Mouse (Mus musculus) heart, postnatal 0 days (tissue): Measurements from ENCODE around the gene Phactr2. TPM values are rescaled to one million over a fixed set of nuclear protein-coding genes. Genes with fewer than 3 reads are reported as not detected.
A peak's percentile ranks its signal among the peaks of the same experiment; 100 is the strongest.

ENCODE experiments used
- ATAC-seq: fragments of 200-750 bp; cut with Nextera tagmentation; 2 replicates; pipeline ENCODE4 v1.8.0; 2017; ENCODE audit warnings: low read depth, moderate number of reproducible peaks, moderate library complexity; ENCODE audit not compliant: insufficient read depth
- DNase-seq: peaks from one replicate; pipeline ENCODE4 v3.0.0-alpha.2; 2016; ENCODE audit warnings: low spot score
- H3K27ac ChIP-seq: fragments of 300-500 bp; sonication (generic); 2 replicates; pipeline ENCODE4 v1.5.1; 2014; ENCODE audit warnings: low read depth, mild to moderate bottlenecking
- H3K27me3 ChIP-seq: fragments of 300-500 bp; sonication (generic); 2 replicates; pipeline ENCODE4 v1.6.1; 2014; ENCODE audit warnings: low read length, mixed read lengths; ENCODE audit not compliant: control insufficient read depth, insufficient read depth
- H3K36me3 ChIP-seq: fragments of 300-500 bp; sonication (generic); replicated peaks from 2 replicates; pipeline ENCODE4 v1.6.1; 2014; ENCODE audit warnings: low read length, mixed read lengths; ENCODE audit not compliant: control insufficient read depth, insufficient read depth
- H3K4me1 ChIP-seq: fragments of 300-500 bp; sonication (generic); 2 replicates; pipeline ENCODE4 v1.6.1; 2014; ENCODE audit warnings: antibody characterized with exemption; ENCODE audit not compliant: control insufficient read depth, insufficient read depth
- H3K4me2 ChIP-seq: fragments of 300-500 bp; sonication (generic); 2 replicates; pipeline ENCODE4 v1.6.1; 2014; ENCODE audit warnings: low read depth, mild to moderate bottlenecking, low read length, moderate library complexity
- H3K4me3 ChIP-seq: fragments of 300-500 bp; sonication (generic); 2 replicates; pipeline ENCODE4 v1.5.1; 2014; ENCODE audit warnings: low read depth, low read length
- H3K9ac ChIP-seq: fragments of 300-500 bp; sonication (generic); replicated peaks from 2 replicates; pipeline ENCODE4 v1.6.1; 2014; ENCODE audit warnings: low read depth, low read length, mixed read lengths
- H3K9me3 ChIP-seq: fragments of 300-500 bp; sonication (generic); replicated peaks from 2 replicates; pipeline ENCODE4 v1.6.1; 2016; ENCODE audit warnings: low read length; ENCODE audit not compliant: control insufficient read depth
- CTCF ChIP-seq: IDR thresholded peaks from 2 replicates; pipeline ENCODE4 v1.5.1; 2016; ENCODE audit warnings: antibody characterized with exemption, control low read depth, low read depth
- EP300 ChIP-seq: IDR thresholded peaks from 2 replicates; pipeline ENCODE4 v1.6.1; 2016; ENCODE audit warnings: antibody characterized with exemption, low read depth
- whole genome bisulfite sequencing: fragments of 180-500 bp; shearing (Covaris S2); extraction: QIAGEN DNeasy Blood & Tissue Kit; methylation state at CpG from one replicate; pipeline ENCODE4 v1.1.7; 2014; 5-methylcytosine and 5-hydroxymethylcytosine counted together
- polyA plus RNA-seq: library from polyadenylated mRNA; unstranded; fragments of >200 nt; fragmentation: Nextera tagmentation; extraction: Ambion mirVana; gene quantifications from 2 replicates; pipeline ENCODE4 v1.2.1, GENCODE M21; 2015
- total RNA-seq: library from RNA; depleted of rRNA; stranded (reverse); fragments of >200 nt; gene quantifications from 2 replicates; pipeline ENCODE4 v1.2.3, GENCODE M21; 2014; ENCODE audit warnings: low replicate concordance

Gene Phactr2
- total and polyA plus RNA-seq, 2 experiments from 2014 or later: 39.6 to 51.1 TPM

DNA sequence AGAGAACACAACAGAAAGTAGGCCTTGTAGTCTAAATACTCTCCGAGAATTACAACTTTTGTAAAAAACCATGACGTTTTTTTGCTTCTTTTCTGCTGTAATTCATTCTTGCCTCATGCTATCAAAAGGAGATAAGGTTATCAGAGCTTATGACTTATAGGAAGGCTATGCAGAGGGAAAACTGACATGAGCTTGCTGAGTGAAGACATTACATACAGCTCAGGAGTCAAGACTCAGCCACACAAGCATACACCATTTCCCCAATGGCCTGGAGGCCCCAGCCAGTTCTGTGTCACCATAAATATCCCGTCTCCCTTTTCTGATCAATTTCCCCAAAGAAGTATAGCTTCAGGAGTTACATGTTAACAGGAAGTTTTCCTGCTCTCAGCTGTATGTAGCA lies 252.1 kb downstream of the Phactr2 start:
- H3K9ac ChIP-seq: no peak overlapping the region
- H3K27me3 ChIP-seq: no peaks in the 10 kb centered on the region
- DNase-seq: no peak
- H3K36me3 ChIP-seq: peaks cover 75% of the 10 kb centered on the region
- 61% methylated on average over 3 of the region's 3 CpGs for WGBS
- no peaks in the 10 kb centered on the region for H3K9me3 ChIP-seq
- TF ChIP-seq CTCF (no peak), EP300 (no peak)
- no peak for ATAC-seq
- no peak overlapping the region for H3K4me3 ChIP-seq
- no peak overlapping the region for H3K27ac ChIP-seq
- H3K4me1 ChIP-seq: no peaks in the 10 kb centered on the region
- no peak overlapping the region for H3K4me2 ChIP-seq

DNA sequence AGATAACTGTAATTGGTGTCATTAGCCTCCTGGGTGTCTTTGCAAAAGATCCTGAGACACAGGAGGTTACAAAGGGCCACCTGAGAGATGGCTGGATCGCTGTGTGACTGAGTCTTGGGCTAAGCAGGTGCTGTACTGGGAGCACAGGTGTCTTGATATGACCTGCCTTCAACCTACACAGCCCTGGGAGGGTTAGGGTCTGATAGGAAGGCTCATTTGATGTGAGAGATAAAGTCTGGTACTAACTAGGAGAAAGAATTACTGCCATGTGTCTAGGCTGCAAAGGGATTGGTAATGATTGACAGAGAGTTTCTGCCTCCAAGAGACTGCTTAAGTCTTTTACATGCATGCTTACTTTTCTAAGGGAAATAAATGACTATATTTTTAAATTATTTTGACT lies 254.2 kb downstream of the Phactr2 start:
- no peak for ATAC-seq
- H3K36me3 ChIP-seq: peaks cover 69% of the 10 kb centered on the region
- WGBS: 81% methylated on average over 1 of the region's 1 CpGs

DNA sequence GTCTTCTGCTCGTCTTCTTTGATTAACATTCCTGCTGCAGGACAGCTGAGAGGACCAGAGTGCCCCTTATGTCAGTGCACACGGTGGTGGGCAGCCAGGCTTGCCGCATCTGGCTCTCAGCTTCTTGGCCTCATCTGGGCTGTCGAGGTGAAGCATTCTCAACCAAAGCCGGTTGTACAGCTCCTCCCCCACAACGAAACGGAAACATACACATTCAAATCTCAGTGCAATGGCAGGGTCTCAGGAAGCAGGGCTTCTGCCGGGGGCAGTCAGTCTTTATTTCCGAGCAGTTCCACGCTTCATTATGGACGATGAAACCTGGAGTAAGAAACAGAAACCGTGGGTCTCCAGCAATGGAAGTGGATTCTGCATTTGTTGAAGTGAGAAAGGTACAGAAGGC lies 260.3 kb downstream of the Phactr2 start:
- no peaks in the 10 kb centered on the region for H3K27me3 ChIP-seq
- H3K4me3 ChIP-seq: no peak overlapping the region
- TF ChIP-seq CTCF: no peak
- no peak for TF ChIP-seq EP300
- no peak overlapping the region for H3K9ac ChIP-seq
- H3K27ac ChIP-seq: no peak overlapping the region
- H3K9me3 ChIP-seq: no peaks in the 10 kb centered on the region
- peaks cover 25% of the 10 kb centered on the region for H3K4me1 ChIP-seq
- peaks cover 40% of the 10 kb centered on the region for H3K36me3 ChIP-seq
- H3K4me2 ChIP-seq: peak overlapping the region; percentile 26; the same call in 1 of the 2 replicates
- DNase-seq (no peak), ATAC-seq (no peak)
- WGBS: 22% methylated on average over 12 of the region's 12 CpGs

More for the DNA sequence above, 254.2 kb downstream of the Phactr2 start:
- no peak overlapping the region for H3K4me2 ChIP-seq
- H3K9ac ChIP-seq: no peak overlapping the region
- no peak for DNase-seq
- H3K9me3 ChIP-seq: no peaks in the 10 kb centered on the region
- H3K4me3 ChIP-seq: no peak overlapping the region
- no peak overlapping the region for H3K27ac ChIP-seq
- H3K4me1 ChIP-seq: no peaks in the 10 kb centered on the region
- no peaks in the 10 kb centered on the region for H3K27me3 ChIP-seq
- TF ChIP-seq EP300: no peak
- no peak for TF ChIP-seq CTCF

DNA sequence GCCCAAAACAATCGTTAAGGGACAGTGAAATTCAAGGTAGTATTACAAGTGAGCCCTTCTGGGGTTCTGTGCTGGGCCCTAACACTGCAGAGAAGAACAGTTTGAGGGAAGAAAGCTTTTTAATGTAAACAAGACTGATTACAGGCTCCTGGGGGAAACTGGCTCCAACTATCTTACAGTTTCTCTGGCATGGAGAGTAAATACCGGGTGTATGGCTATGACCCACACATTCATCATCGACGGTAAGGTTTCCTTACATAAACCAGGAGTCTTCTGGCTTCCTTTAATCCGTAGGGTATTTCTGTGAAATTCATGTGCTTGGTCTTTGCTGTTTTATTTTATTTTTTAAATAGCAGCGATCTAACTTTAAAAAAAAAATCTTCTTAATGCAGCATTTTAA lies 261.4 kb downstream of the Phactr2 start:
- Histone ChIP-seq H3K9ac (no peak overlapping the region), H3K4me1 (peaks cover 25% of the 10 kb centered on the region), H3K36me3 (peaks cover 32% of the 10 kb centered on the region; the same call in 1 of the 2 replicates), H3K4me3 (no peak overlapping the region), H3K27ac (no peak overlapping the region), H3K4me2 (no peak overlapping the region), H3K27me3 (no peaks in the 10 kb centered on the region), H3K9me3 (no peaks in the 10 kb centered on the region)
- TF ChIP-seq CTCF: no peak
- TF ChIP-seq EP300: no peak
- no peak for ATAC-seq
- 65% methylated on average over 6 of the region's 6 CpGs for WGBS
- no peak for DNase-seq

DNA sequence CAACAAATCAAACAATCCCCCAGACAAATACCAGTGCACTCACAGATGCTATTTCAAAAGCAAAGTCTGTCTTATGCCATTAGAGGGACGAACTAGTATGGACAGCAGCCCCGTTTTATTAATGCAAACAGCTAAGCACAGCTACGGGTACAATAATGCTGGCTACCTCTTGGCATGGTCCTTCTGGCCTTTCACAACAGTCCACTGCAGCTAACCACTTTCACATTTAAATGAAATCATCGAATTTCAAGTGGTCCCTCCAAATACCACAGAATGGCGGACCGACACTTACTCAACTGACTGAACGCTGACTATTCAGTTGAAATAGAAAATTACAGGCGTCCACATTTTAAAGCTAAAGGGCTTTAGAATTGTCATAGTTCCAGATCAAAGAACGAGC lies 261.9 kb downstream of the Phactr2 start:
- TF ChIP-seq CTCF (no peak), EP300 (no peak)
- no peak overlapping the region for H3K9ac ChIP-seq
- H3K27ac ChIP-seq: no peak overlapping the region
- H3K36me3 ChIP-seq: peaks cover 28% of the 10 kb centered on the region; the same call in 1 of the 2 replicates
- 78% methylated on average over 9 of the region's 9 CpGs for WGBS
- no peaks in the 10 kb centered on the region for H3K27me3 ChIP-seq
- no peak overlapping the region for H3K4me2 ChIP-seq
- H3K4me1 ChIP-seq: peaks cover 25% of the 10 kb centered on the region
- no peak for DNase-seq
- no peak for ATAC-seq
- no peak overlapping the region for H3K4me3 ChIP-seq
- H3K9me3 ChIP-seq: no peaks in the 10 kb centered on the region

DNA sequence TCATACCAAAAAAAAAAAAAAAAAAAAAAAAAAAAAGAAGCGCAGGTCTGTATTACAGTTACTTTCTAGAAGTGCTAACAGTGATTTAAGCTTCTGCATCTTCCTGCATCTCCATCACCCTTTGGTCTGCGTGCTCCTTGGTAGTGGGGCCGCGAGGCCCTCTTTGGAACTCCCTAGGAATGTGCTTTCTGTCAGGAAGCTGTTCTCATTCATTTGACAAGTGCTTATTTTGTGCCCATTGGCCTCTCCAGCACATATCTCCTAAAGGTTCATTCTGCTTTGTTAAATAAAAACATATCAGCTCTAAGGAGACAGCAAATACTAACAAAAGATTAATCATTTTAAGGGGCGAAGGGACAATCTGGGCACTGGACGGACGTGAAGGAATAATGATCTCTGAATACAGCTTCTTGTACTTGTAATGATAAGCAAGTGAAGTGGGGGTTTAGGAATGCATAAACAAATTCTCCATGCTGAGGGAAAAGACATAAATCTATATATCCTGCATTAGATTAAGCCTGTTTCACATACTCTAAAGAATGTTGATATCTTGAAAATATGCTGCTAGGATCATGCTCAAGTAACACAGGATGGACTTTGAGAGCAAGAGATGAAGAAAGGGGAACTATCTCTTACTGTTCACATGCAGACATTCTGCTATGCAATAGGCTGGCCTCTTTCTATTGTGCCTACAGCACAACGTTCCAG lies 264.1 kb downstream of the Phactr2 start:
- peaks cover 25% of the 10 kb centered on the region for H3K4me1 ChIP-seq
- H3K27ac ChIP-seq: no peak overlapping the region
- 39% methylated on average over 8 of the region's 8 CpGs for WGBS

More for the DNA sequence above, 264.1 kb downstream of the Phactr2 start:
- H3K27me3 ChIP-seq: no peaks in the 10 kb centered on the region
- no peak overlapping the region for H3K4me3 ChIP-seq
- peaks cover 17% of the 10 kb centered on the region; the same call in 1 of the 2 replicates for H3K36me3 ChIP-seq
- no peak for DNase-seq
- TF ChIP-seq CTCF (no peak), EP300 (no peak)
- no peak for ATAC-seq
- no peak overlapping the region for H3K9ac ChIP-seq
- H3K9me3 ChIP-seq: no peaks in the 10 kb centered on the region
- H3K4me2 ChIP-seq: no peak overlapping the region
